Mouse (Mus musculus) CD8-positive naive resting alpha-beta T cell, adult 57 days (primary cell): ENCODE results near the gene Gm8265. TPM values are rescaled to one million over a fixed set of nuclear protein-coding genes. Genes with fewer than 3 reads are reported as not detected.

Experiments used
- total RNA-seq: library from RNA; stranded (reverse); gene quantifications from one replicate; pipeline ENCODE4 v1.2.4, GENCODE M21; 2023

The Gm8265 gene
- total RNA-seq = not detected

DNA sequence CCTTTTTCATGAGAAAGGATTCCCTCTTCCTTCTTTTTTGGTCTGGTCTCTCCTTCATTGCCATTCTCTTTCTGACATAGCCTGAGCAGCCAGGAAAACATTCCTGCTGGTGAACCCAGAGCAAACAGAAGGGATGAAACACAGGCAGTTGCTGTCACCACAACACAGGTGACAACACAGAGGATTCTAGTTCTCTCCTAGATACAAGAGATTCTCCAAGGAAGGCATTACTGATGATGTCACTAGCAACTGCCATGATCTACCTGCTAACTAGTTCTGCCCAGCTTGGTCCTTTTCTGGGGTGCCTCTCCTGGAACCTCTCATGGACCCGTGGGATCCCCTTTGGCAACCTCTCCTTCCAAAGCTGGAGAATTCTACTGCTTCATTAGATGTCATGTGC, at the start of gene Gm8265:
Gene Gm8265, minus strand, starts transcription at position 101 of the 400 bp plus-strand sequence.

Other genes starting within 250 kb of the Gm8265 start
- gene Gm3500, start 244.0 kb downstream of the Gm8265 start, total RNA-seq = not detected
- 0.70 TPM for gene Gm3194, start 177.6 kb downstream of the Gm8265 start, total RNA-seq
- gene Gm8246, start 155.2 kb downstream of the Gm8265 start, total RNA-seq = not detected
- gene Gm3187, start 148.8 kb downstream of the Gm8265 start, total RNA-seq = not detected
- gene Gm3488, start 131.4 kb downstream of the Gm8265 start, total RNA-seq = not detected
- gene Gm3532, start 94.5 kb downstream of the Gm8265 start, total RNA-seq = not detected
- not detected for gene Gm9603, start 54.4 kb upstream of the Gm8265 start, total RNA-seq
- 0.37 TPM for gene Gm3373, start 108.5 kb upstream of the Gm8265 start, total RNA-seq
- gene Gm3383, start 175.0 kb upstream of the Gm8265 start, total RNA-seq = 0.70 TPM
- not detected for gene Gm3424, start 197.3 kb upstream of the Gm8265 start, total RNA-seq
- not detected for gene Gm8237, start 247.4 kb upstream of the Gm8265 start, total RNA-seq